Mouse (Mus musculus): ENCODE measurements around the gene 4930415O20Rik. TPM values are rescaled to one million over a fixed set of nuclear protein-coding genes. Genes with fewer than 3 reads are reported as not detected.
A peak's percentile ranks its signal among the peaks of the same experiment; 100 is the strongest.

The 4930415O20Rik gene
- polyA plus RNA-seq, 1 experiment from 2014 or later: 0.40 TPM

DNA sequence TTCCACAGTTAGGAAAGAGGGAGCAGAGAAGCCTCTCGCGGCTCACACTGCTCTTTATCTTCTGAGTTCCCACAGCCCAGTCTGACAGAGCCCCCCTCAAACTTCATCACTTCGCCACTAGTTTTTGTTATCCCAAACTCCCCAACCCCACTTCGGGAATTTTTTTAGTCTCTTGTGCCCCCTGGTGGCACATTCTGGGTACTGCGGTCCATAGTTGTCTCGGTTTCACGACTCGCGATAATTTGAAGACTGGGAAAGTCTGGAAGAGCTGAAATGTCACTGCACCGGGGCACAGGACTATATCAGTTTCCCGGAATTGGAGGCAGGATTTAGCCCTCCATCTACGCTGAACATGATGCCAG, 46.4 kb downstream of the 4930415O20Rik start:
- peaks cover 35% of the 10 kb centered on the region for H3K4me1 ChIP-seq (replicated peaks)
- 1% methylated on average over 12 of the region's 12 CpGs for WGBS
- no peak overlapping the region for H3K4me3 ChIP-seq
- 0 out of 2 replicates have a peak, but pooled peaks cover 2% of the 10 kb centered on the region for H3K27me3 ChIP-seq
- no peak overlapping the region for H3K9ac ChIP-seq
- H3K9me3 ChIP-seq (replicated peaks): no peaks in the 10 kb centered on the region
- H3K27ac ChIP-seq: no peak overlapping the region
- H3K4me2 ChIP-seq: peak overlapping the region; percentile 43
- ATAC-seq (replicated peaks; ENCODE audit: insufficient number of reproducible peaks, insufficient read depth, low FRiP score, low read depth): no peak
- no peaks in the 10 kb centered on the region for H3K36me3 ChIP-seq

DNA sequence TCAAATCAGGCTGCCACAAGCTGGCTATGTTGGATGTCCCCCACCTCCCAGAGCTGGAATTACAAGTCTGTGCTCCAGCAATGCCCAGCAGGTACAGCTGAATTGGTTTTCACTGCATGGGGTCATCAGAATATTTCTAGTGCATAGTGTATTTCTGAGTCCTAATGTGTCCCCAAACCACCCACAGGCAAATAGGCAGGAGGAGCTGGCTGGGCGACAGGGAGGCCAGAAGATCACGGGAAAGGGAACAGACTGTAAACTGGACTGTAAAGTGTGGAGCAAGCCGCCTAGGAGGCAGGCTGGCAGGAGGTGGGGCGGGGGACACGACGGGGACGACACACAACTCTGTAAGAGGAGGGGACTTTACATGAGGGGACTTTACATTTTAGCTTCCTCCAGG, 51.4 kb downstream of the 4930415O20Rik start:
- Histone ChIP-seq H3K4me1 (replicated peaks) (peaks cover 14% of the 10 kb centered on the region), H3K9me3 (replicated peaks) (no peaks in the 10 kb centered on the region), H3K36me3 (no peaks in the 10 kb centered on the region), H3K4me3 (no peak overlapping the region), H3K27ac (no peak overlapping the region), H3K27me3 (0 out of 2 replicates have a peak, but pooled peaks cover 7% of the 10 kb centered on the region), H3K9ac (no peak overlapping the region), H3K4me2 (0 out of 2 replicates have a peak overlapping the region, but pooled peaks have one; percentile 2)
- WGBS: 22% methylated on average over 7 of the region's 7 CpGs
- ATAC-seq (replicated peaks; ENCODE audit: insufficient number of reproducible peaks, insufficient read depth, low FRiP score, low read depth): no peak

DNA sequence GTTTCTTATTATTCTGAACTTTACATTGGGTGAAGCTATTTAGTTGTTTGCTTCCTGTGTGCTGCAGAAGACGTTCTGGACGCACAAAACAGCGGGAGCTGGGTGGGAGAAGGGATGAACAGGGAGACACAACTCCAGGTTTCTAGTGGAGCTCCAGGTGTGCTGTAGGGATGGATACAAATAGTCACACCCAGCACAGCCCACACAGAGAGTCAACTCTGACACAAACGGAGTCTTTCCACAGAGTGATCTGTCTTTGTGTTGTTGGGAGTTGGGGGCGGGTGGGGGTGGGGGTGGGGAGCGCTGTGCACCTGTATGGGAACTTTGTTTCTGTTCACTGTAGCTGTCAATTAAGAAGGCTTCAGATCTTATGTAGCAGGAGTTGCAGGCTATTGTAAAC, 51.9 kb downstream of the 4930415O20Rik start:
- Histone ChIP-seq H3K4me2 (no peak overlapping the region), H3K9me3 (replicated peaks) (no peaks in the 10 kb centered on the region), H3K27me3 (0 out of 2 replicates have a peak, but pooled peaks cover 7% of the 10 kb centered on the region), H3K4me3 (no peak overlapping the region), H3K4me1 (replicated peaks) (peaks cover 14% of the 10 kb centered on the region), H3K27ac (no peak overlapping the region), H3K9ac (no peak overlapping the region), H3K36me3 (no peaks in the 10 kb centered on the region)
- 34% methylated on average over 6 of the region's 6 CpGs for WGBS
- no peak for ATAC-seq (replicated peaks; ENCODE audit: insufficient number of reproducible peaks, insufficient read depth, low FRiP score, low read depth)

DNA sequence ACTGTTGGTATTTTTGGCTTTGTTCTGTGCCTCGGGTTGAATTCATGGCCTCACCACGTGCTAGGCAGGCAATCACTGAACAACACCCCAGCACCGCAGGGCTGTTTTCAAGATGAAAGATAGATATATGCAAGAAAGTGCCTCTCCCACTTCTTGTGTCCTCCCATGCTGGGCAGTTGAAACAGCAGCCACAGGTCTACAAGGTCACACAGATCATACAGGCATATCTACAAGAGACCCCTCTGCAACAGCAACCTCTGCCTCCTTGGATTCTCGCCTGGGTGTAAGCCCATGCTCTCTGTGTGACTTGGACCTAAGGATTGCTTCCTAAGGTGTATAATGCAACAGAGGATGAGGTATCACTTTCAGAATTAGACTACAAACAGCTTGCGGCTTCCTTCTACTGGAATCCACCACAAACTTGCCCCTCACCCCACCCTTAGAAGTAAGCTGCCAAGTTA, 52.6 kb downstream of the 4930415O20Rik start:
- no peak for ATAC-seq (replicated peaks; ENCODE audit: insufficient number of reproducible peaks, insufficient read depth, low FRiP score, low read depth)
- no peaks in the 10 kb centered on the region for H3K9me3 ChIP-seq (replicated peaks)
- no peak overlapping the region for H3K9ac ChIP-seq
- no peak overlapping the region for H3K27ac ChIP-seq
- no peak overlapping the region for H3K4me2 ChIP-seq
- no peak overlapping the region for H3K4me3 ChIP-seq
- WGBS: 43% methylated on average over 5 of the region's 5 CpGs
- no peaks in the 10 kb centered on the region for H3K36me3 ChIP-seq
- H3K4me1 ChIP-seq (replicated peaks): peaks cover 18% of the 10 kb centered on the region
- H3K27me3 ChIP-seq: peaks cover 11% of the 10 kb centered on the region; the same call in 1 of the 2 replicates

DNA sequence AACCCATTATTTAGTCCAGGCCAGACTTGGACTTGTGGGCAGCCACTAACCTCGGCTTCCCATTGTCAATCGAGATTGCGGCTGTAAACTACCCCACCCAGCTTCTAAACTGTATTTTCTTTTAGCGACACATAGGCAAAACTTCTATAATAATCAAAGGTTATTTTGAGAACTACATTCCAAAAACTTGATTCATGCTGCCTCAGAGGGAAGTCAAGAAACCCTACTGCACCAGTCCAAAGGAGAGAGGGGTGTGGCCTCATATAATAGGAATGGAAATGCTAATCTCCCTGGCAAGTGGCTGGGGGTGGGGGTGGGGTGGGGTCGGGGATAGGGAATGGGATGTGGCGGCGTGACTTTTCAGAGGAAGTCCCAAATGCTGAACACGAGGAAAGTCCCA, 55.3 kb downstream of the 4930415O20Rik start:
- Histone ChIP-seq H3K4me2 (peak overlapping the region; percentile 33), H3K27me3 (peaks cover 28% of the 10 kb centered on the region), H3K27ac (peak overlapping the region; percentile 8)

DNA sequence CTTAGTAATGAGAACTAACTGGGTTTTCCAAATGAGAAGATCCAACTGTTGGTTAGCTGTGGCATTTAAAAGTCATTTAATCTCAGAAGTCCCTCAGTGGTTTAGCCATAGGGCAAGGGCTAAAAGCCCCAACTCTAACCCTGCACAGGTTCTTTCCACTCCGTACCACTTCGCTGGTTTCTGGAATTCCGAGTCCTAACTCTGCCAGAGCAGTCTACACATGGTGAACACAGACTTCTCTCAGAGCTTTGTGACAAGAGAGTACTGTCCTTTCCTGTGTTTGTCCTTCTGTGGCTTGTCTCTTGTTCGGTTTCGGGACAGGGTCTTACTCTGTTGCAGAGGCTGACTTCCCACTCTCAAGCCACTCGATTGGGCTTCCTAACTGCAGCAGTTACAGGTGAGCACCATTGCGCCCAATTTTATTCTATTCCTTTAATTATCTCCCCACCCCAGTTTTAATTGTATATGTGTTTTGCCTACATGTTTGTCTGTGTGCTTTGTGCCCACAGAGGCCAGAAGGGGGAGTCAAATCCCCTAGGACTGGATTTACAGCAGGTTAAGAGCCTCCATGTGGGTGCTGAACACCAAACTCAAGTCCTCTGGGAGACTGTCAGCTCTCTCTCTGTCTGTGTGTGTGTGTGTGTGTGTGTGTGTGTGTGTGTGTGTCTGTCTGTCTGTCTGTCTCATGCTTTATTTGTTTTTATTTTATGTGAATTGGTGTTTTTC, 55.8 kb downstream of the 4930415O20Rik start:
- H3K4me2 ChIP-seq: peak overlapping the region; percentile 33
- H3K27ac ChIP-seq: peak overlapping the region; percentile 8; the same call in 1 of the 2 replicates
- H3K9me3 ChIP-seq (replicated peaks): no peaks in the 10 kb centered on the region
- WGBS: 79% methylated on average over 7 of the region's 7 CpGs
- no peak overlapping the region for H3K4me3 ChIP-seq
- no peaks in the 10 kb centered on the region for H3K36me3 ChIP-seq
- H3K4me1 ChIP-seq (replicated peaks): peaks cover 46% of the 10 kb centered on the region
- no peak overlapping the region for H3K9ac ChIP-seq
- H3K27me3 ChIP-seq: peaks cover 34% of the 10 kb centered on the region
- ATAC-seq (replicated peaks; ENCODE audit: insufficient number of reproducible peaks, insufficient read depth, low FRiP score, low read depth): no peak

More for the DNA sequence above, 55.3 kb downstream of the 4930415O20Rik start:
- Histone ChIP-seq H3K4me3 (no peak overlapping the region), H3K9me3 (replicated peaks) (no peaks in the 10 kb centered on the region), H3K36me3 (no peaks in the 10 kb centered on the region), H3K9ac (no peak overlapping the region), H3K4me1 (replicated peaks) (peaks cover 40% of the 10 kb centered on the region)
- no peak for ATAC-seq (replicated peaks; ENCODE audit: insufficient number of reproducible peaks, insufficient read depth, low FRiP score, low read depth)
- WGBS: 16% methylated on average over 8 of the region's 8 CpGs

DNA sequence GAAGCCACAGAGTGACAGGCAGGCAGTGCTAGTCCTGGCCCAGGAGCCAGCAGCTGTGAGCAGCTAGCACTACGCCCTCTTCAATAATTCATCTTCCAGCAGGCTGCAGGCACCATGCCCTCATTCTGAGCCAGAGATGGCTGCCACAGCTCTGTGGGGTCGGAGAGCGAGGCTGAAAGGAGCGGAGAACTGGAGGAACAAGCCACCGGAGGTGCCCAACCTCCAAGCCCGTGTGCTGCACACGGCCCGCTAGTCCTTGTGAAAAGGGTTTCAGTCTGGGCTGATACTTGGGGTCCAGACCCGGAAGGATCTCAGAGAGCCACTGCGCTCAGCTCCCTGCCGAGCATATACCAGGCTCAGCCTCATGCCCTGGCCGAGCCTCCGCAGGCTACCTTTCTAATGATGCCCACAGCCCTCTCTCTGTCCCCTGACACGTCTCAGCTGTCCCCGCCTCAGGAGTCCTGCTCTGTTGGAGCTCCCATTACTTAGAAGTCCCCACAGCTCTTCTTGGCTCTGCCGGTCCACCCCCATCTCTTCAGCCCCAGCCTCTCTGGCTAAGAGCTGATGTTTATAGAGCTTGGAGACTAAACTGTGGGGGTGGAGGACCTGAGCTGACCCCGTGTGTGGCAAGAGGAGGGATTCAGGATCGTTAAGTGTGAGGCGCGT, 57.9 kb downstream of the 4930415O20Rik start:
- no peak overlapping the region for H3K9ac ChIP-seq
- H3K27ac ChIP-seq: 0 out of 2 replicates have a peak overlapping the region, but pooled peaks have one; percentile 24
- 14% methylated on average over 20 of the region's 20 CpGs for WGBS
- ATAC-seq (replicated peaks; ENCODE audit: insufficient number of reproducible peaks, insufficient read depth, low FRiP score, low read depth): no peak
- peaks cover 56% of the 10 kb centered on the region for H3K4me1 ChIP-seq (replicated peaks)
- H3K4me2 ChIP-seq: peak overlapping the region; percentile 48
- H3K36me3 ChIP-seq: no peaks in the 10 kb centered on the region
- H3K4me3 ChIP-seq: peak overlapping the region; percentile 14
- H3K9me3 ChIP-seq (replicated peaks): no peaks in the 10 kb centered on the region
- peaks cover 45% of the 10 kb centered on the region for H3K27me3 ChIP-seq

DNA sequence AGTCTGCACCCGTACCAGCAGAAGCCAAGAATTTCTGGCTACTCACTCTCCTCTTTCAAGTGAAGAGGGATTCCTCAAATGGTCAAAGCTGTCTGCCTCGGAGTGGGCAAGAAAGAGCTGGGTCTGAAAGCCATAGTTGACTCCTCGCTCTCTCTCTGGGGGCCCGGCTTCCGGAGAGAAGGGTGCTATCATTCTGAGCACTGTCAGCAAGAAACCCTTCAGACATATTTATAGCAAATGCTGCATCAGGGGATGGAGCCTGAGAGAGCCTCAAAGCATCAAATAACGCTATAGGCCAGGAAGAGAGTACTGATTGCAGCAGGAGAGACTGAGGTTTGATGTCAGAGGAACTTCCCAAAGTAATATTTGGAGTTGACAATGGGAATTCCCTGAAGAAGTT, 58.7 kb downstream of the 4930415O20Rik start:
- Histone ChIP-seq H3K4me3 (no peak overlapping the region), H3K27me3 (peaks cover 52% of the 10 kb centered on the region), H3K9ac (no peak overlapping the region), H3K4me2 (peak overlapping the region; percentile 48; the same call in 1 of the 2 replicates), H3K36me3 (no peaks in the 10 kb centered on the region), H3K4me1 (replicated peaks) (peaks cover 61% of the 10 kb centered on the region), H3K27ac (no peak overlapping the region), H3K9me3 (replicated peaks) (no peaks in the 10 kb centered on the region)
- WGBS: 30% methylated on average over 6 of the region's 6 CpGs
- no peak for ATAC-seq (replicated peaks; ENCODE audit: insufficient number of reproducible peaks, insufficient read depth, low FRiP score, low read depth)

DNA sequence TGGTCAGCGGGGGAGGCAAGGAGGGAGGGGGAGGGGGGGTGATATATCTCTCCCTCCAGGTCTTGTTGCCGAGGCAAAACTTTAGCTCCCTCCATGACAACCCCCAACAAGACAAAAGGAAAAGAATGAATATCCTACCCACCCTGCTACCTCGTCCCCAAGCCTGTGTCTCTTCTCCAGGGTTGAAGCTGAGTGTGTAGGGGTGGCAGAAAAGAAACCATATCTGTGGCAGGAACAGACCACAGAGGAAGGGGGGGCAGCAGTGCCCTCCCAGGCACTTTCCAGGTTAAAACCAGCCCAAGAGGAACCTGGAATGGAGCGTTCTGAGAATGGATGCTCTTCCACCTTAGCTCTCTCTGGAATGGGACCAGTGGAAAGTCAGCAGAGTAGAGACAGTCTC, 59.7 kb downstream of the 4930415O20Rik start, which contains the start of gene Cacnb3:
Gene Cacnb3, plus strand, starts transcription at position 301 of the 400 bp plus-strand sequence.
- no peak for ATAC-seq (replicated peaks; ENCODE audit: insufficient number of reproducible peaks, insufficient read depth, low FRiP score, low read depth)
- WGBS: 40% methylated on average over 4 of the region's 4 CpGs
- Histone ChIP-seq H3K4me3 (peak within 1 kb of the TSS; percentile 77), H3K9me3 (replicated peaks) (no peaks in the 10 kb centered on the region), H3K27me3 (peaks cover 53% of the 10 kb centered on the region), H3K36me3 (no peaks in the 10 kb centered on the region), H3K9ac (peak within 1 kb of the TSS; percentile 53; the same call in 1 of the 2 replicates), H3K4me1 (replicated peaks) (peaks cover 66% of the 10 kb centered on the region), H3K27ac (0 out of 2 replicates have a peak within 1 kb of the TSS, but pooled peaks have one; percentile 20), H3K4me2 (peak within 1 kb of the TSS; percentile 91)

DNA sequence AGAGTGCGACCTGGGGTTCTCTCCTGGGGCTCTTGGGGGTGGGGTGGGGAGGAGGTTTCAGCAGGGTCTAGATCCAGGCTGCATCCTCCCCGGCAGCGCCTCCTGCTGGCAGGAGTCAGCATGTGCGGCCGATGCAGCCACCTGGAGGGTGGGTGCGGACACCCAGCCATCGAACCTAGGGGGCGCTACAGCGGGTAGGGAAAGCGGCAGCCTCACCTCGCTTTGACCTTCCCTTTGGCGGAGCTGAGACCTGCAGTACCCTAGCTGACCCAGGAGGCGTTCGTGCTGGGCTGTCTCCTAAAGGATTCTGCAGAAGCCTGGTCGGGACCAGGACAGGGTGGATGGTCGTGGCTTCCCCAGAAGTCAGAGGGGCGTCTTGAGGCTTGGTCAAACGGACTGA, 60.7 kb downstream of the 4930415O20Rik start:
- under 1% methylated on average over 18 of the region's 18 CpGs for WGBS
- peak overlapping the region; percentile 53 for H3K9ac ChIP-seq
- peak overlapping the region; percentile 77 for H3K4me3 ChIP-seq
- H3K27ac ChIP-seq: 0 out of 2 replicates have a peak overlapping the region, but pooled peaks have one; percentile 20
- H3K9me3 ChIP-seq (replicated peaks): no peaks in the 10 kb centered on the region
- no peaks in the 10 kb centered on the region for H3K36me3 ChIP-seq
- 0 out of 2 replicates have a peak, but pooled peaks have one; percentile 5 for ATAC-seq (replicated peaks; ENCODE audit: insufficient number of reproducible peaks, insufficient read depth, low FRiP score, low read depth)
- H3K4me1 ChIP-seq (replicated peaks): peaks cover 67% of the 10 kb centered on the region
- H3K27me3 ChIP-seq: peaks cover 61% of the 10 kb centered on the region
- H3K4me2 ChIP-seq: peak overlapping the region; percentile 91

DNA sequence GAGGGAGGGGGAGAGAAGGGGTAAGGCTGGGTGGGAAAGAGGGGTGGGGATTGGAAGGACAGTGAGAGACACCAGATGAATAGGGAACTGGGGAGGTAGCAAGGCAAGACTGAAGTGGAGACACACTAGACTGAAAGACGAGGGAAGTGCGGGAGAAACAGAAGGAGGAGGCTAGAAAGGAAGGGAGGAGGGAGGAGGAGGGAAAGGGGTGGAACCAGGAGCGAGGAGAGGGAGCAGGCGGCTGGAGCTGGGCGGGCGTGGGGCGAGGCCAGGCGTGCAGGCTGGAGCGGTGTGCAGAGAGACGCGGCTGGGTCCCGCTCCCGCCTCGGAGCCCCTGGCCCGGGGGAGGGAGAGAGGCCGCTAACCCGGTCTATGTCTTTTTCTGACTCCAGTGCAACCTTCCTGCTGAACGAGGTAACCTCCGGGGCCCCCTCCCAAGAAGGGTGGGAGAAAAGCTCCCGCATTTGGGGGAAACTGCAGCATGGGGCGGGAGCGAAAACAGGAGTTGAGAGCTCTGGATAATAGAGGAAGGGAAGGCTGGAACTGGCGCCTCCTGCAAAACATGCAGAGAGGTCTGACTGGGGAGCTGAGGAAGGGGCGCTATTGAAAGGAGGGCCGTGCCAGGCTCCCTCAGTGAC, 61.4 kb downstream of the 4930415O20Rik start:
- H3K9me3 ChIP-seq (replicated peaks): no peaks in the 10 kb centered on the region
- WGBS: 1% methylated on average over 25 of the region's 25 CpGs
- H3K9ac ChIP-seq: peak overlapping the region; percentile 53
- H3K4me1 ChIP-seq (replicated peaks): peaks cover 69% of the 10 kb centered on the region
- peaks cover 69% of the 10 kb centered on the region for H3K27me3 ChIP-seq
- ATAC-seq (replicated peaks; ENCODE audit: insufficient number of reproducible peaks, insufficient read depth, low FRiP score, low read depth): peak; percentile 66
- peak overlapping the region; percentile 91 for H3K4me2 ChIP-seq
- 0 out of 2 replicates have a peak overlapping the region, but pooled peaks have one; percentile 20 for H3K27ac ChIP-seq
- no peaks in the 10 kb centered on the region for H3K36me3 ChIP-seq
- peak overlapping the region; percentile 77 for H3K4me3 ChIP-seq
